Mouse (Mus musculus) cerebellum, adult 11 months (tissue): ENCODE data around the gene Olfr773.
"Not testable (repeated sequence)": the region's sequence is repeated elsewhere in the genome, so short reads cannot be mapped to it uniquely, and the experiment has no call there.

Source experiments
- DNase-seq: peaks from one replicate; pipeline ENCODE4 v3.0.0; 2022

The Olfr773 gene

DNA sequence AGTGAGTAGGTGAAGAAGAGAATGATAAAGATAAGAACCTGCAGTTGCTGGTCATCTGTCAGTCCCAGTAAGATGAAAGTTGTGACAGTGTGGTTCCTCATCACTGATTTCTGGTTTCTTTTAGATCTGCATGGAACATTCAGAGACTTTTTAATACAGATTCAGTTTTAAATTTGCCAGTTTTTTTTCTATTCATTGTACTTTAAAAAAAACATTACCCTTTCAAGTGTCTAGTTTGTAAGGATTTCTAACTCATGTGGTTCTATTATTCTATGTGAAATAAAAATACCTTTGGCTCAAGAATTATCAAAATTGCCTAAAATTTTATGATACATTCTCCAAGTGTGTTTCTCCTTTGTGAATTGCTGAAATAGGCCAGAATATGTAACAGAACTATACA is at the start of gene Olfr773:
Gene Olfr773, minus strand, starts transcription at position 101 of the 400 bp plus-strand sequence.
- DNase-seq = not testable (repeated sequence)

DNA sequence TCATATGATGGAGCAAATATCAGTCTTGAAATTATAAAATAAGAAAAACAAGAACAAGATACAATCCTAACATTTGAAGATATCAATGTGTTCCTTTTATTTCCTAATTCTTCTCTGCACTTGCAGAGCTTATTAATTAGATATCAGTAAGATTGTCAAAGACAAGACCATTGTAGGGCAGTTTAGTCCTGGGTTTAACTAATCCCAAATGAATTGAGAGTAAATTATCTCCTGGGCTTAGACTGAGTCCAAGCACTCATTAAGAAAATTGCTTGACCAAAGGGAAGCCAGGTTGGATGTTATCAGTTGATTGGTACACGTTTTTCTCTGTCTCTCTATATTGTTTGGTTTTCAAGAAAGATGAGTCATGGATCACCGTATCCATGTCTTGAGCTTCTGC is 48.7 kb upstream of the Olfr773 start, which contains the start of gene Olfr774:
Gene Olfr774, plus strand, starts transcription at position 301 of the 400 bp plus-strand sequence.
- DNase-seq = no peak

DNA sequence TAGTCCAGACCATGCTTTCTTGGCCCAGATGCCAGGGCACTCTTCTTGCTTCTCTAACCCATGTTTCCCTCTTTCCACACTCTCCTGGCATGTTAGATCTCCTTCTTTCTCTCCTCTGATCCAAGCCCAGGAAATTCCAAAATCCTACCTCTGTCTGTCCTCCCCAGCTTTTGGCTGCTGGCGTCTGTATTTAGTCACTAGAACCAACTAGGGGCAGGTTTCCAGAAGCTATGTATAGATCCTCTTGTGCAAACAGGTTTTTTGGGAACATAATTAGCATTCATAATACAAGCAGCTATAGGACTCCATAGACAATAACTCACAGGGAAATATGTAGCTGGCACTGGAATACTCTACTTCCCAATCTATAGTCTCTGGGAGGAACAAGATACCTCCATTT is 43.5 kb upstream of the Olfr773 start:
- DNase-seq = no peak

DNA sequence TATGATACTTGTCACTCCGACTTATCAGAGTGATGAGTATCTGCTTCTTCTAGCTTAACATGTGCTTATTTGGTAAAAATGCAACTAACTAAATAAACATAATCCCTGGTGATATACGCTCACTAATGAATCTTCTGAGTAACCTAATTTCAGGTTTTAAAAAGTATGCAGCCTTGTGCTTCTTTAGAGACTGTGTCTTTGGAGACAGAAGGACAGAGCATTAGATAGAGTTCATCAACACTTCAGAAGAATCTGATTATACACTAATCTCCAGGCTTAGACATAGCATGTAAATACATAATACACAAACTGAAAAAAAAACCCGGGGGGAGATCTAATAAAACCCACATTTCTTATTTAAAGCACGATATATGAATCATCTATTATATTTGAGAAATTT is 9.4 kb downstream of the Olfr773 start, which contains the start of gene Olfr772:
Gene Olfr772, minus strand, starts transcription at position 101 of the 400 bp plus-strand sequence.
- not testable (repeated sequence) for DNase-seq

DNA sequence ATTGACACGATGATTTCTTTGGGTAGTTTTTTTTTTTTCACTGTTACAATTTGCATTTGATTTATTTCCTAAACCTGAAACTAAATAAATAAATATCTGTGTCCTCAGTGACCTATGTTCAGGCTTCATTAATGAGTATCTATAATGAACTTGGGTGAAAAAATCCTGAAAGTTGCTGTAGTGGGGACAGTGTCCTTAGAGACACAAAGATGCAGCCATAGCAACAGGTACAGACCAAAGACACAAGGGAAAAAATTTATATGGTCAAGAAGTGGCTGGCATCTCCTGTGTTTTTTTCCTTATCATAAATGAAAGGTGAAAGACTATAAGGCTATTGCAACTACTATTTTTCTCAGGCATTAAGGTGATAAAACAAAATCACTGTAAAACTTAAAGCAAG is 22.6 kb downstream of the Olfr773 start, which contains the start of gene Olfr771:
Gene Olfr771, minus strand, starts transcription at position 101 of the 400 bp plus-strand sequence.
- DNase-seq = no peak

DNA sequence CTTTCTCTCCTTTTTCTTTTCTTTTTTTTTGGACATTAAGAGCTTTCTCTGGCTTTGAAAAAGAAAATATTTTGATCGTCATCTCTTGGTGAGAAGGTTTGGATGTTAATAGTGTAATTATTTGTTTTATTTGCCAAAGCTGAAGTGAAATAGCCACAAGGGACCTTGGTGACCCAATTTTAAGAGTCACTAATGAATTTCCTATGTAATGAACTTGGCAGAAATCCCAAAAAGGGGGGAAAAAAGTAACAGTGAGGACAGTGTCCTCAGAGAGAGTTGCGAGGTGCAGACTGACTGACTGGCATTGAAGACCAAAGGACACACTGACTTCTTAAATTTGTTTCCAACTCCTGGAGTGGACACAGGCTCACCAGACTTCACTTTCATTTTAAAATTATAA is 48.3 kb downstream of the Olfr773 start, which contains the start of gene Olfr770:
Gene Olfr770, minus strand, starts transcription at position 101 of the 400 bp plus-strand sequence.
- DNase-seq = no peak
